Mouse (Mus musculus) midbrain, embryonic 16.5 days (tissue): ENCODE results near the gene Pnmal1. TPM values are rescaled to one million over a fixed set of nuclear protein-coding genes. Genes with fewer than 3 reads are reported as not detected.

Experiments
- ATAC-seq: fragments of 200-750 bp; cut with Nextera tagmentation; 2 replicates; pipeline ENCODE4 v1.8.0; 2017; ENCODE audit warnings: moderate TSS enrichment
- H3K27ac ChIP-seq: fragments of 300-500 bp; sonication (generic); 2 replicates; pipeline ENCODE4 v1.5.1; 2014; ENCODE audit warnings: mild to moderate bottlenecking, low read length, mixed read lengths
- H3K27me3 ChIP-seq: fragments of 300-500 bp; sonication (generic); 2 replicates; pipeline ENCODE4 v1.6.1; 2014; ENCODE audit warnings: low read depth, low read length, mixed read lengths; ENCODE audit not compliant: control insufficient read depth, insufficient read depth
- H3K36me3 ChIP-seq: fragments of 300-500 bp; sonication (generic); 2 replicates; pipeline ENCODE4 v1.6.1; 2014; ENCODE audit warnings: mild to moderate bottlenecking, low read length, moderate library complexity, mixed read lengths; ENCODE audit not compliant: control insufficient read depth, insufficient read depth
- H3K4me1 ChIP-seq: fragments of 300-500 bp; sonication (generic); 2 replicates; pipeline ENCODE4 v1.6.1; 2014; ENCODE audit warnings: mild to moderate bottlenecking, low read length, mixed read lengths; ENCODE audit not compliant: control insufficient read depth, insufficient read depth
- H3K4me2 ChIP-seq: fragments of 300-500 bp; sonication (generic); 2 replicates; pipeline ENCODE4 v1.6.1; 2014; ENCODE audit warnings: mild to moderate bottlenecking, low read length, mixed read lengths
- H3K4me3 ChIP-seq: fragments of 300-500 bp; sonication (generic); 2 replicates; pipeline ENCODE4 v1.5.1; 2014; ENCODE audit warnings: low read depth, mild to moderate bottlenecking, low read length, moderate library complexity, mixed read lengths
- H3K9ac ChIP-seq: fragments of 300-500 bp; sonication (generic); 2 replicates; pipeline ENCODE4 v1.6.1; 2014; ENCODE audit warnings: low read depth, low read length, mixed read lengths
- H3K9me3 ChIP-seq: fragments of 300-500 bp; sonication (generic); replicated peaks from 2 replicates; pipeline ENCODE4 v1.6.1; 2014; ENCODE audit warnings: mild to moderate bottlenecking, low read length, mixed read lengths; ENCODE audit not compliant: control insufficient read depth, poor library complexity, severe bottlenecking
- WGBS: fragments of 180-500 bp; shearing (Covaris S2); extraction: QIAGEN DNeasy Blood & Tissue Kit; methylation state at CpG from one replicate; pipeline ENCODE4 v1.1.7; 2014; 5-methylcytosine and 5-hydroxymethylcytosine counted together
- polyA plus RNA-seq: library from polyadenylated mRNA; unstranded; fragments of >200 nt; fragmentation: Nextera tagmentation; extraction: Ambion mirVana; gene quantifications from 2 replicates; pipeline ENCODE4 v1.2.1, GENCODE M21; 2015

The Pnmal1 gene
- 83.1 and 89.5 TPM in 2 replicates for polyA plus RNA-seq

DNA sequence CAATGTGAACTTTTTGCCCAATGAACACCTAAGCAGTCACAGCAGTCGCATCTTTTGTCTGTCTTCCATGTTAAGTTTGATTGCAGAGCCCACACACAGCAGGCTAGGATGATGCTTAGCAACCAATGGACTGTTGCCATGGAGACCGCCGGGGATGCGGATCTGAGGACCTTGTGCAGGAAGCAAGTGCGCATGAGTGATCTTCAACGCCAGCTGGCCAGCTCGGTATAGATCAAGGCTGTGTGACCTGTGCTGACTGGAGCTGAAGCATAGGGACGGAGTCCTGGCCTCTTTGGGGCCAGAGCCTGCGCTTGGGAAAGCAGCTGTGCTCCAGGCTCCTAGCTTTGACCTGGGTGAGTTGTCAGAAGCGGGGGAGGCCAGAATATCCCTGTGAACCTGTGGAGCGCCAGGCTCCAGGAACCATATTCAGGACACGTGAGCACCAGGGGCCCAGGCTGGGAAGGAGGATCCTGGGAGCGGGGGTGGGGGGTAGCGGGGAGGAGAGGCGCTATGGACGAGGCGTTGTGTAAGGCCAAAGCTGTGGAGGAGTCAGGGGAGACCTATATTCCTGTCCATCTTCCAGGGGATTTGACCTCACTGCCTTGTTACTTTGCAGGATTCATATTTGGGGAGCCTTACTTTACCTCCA is at the start of gene Pnmal1:
Gene Pnmal1, plus strand, starts transcription at position 141 of the 649 bp plus-strand sequence.
- Histone ChIP-seq H3K27me3 (no peaks in the 10 kb centered on the region), H3K27ac (peak within 1 kb of the TSS; percentile 96), H3K4me1 (peaks cover 64% of the 10 kb centered on the region), H3K9ac (peak within 1 kb of the TSS; percentile 70), H3K4me3 (peak within 1 kb of the TSS; percentile 47), H3K36me3 (peaks cover 6% of the 10 kb centered on the region; the same call in 1 of the 2 replicates), H3K9me3 (no peaks in the 10 kb centered on the region), H3K4me2 (peak within 1 kb of the TSS; percentile 79)
- ATAC-seq = peak; percentile 93
- 4% methylated on average over 17 of the region's 17 CpGs for WGBS

GRCm38 (mm10) chr7:16909909-16910308 is 49.6 kb upstream of the Pnmal1 start:
- WGBS = 55% methylated on average over 10 of the region's 10 CpGs
- Histone ChIP-seq H3K4me2 (no peak overlapping the region), H3K9ac (no peak overlapping the region), H3K4me1 (no peaks in the 10 kb centered on the region; the same call in 1 of the 2 replicates), H3K9me3 (no peaks in the 10 kb centered on the region), H3K36me3 (peaks cover 10% of the 10 kb centered on the region), H3K27me3 (no peaks in the 10 kb centered on the region), H3K27ac (no peak overlapping the region), H3K4me3 (no peak overlapping the region)
- no peak for ATAC-seq

DNA sequence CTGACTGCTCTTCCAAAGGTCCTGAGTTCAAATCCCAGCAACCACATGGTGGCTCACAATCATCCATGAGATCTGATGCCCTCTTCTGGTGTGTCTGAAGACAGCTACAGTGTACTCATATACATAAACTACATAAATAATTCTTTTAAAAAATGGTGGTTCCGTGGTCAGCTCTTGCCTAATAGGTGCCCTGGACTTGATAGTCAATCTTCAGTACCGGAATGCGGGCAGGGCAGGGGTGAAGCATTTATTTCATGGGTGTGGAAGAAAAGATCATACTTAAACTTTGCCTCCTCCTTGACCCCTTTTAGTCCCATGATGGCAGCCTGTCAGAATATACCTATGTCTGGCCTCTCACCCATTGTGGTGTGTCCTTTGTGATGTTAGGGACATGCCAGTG is 47.6 kb upstream of the Pnmal1 start:
- Histone ChIP-seq H3K36me3 (peaks cover 28% of the 10 kb centered on the region), H3K9me3 (no peaks in the 10 kb centered on the region), H3K4me2 (no peak overlapping the region), H3K27me3 (no peaks in the 10 kb centered on the region), H3K4me3 (no peak overlapping the region), H3K27ac (no peak overlapping the region), H3K4me1 (no peaks in the 10 kb centered on the region; the same call in 1 of the 2 replicates), H3K9ac (no peak overlapping the region)
- ATAC-seq = no peak
- 92% methylated on average over 3 of the region's 3 CpGs for WGBS

GRCm38 (mm10) chr7:16912360-16912759 is 47.1 kb upstream of the Pnmal1 start:
- 80% methylated on average over 6 of the region's 6 CpGs for WGBS
- Histone ChIP-seq H3K4me1 (no peaks in the 10 kb centered on the region; the same call in 1 of the 2 replicates), H3K4me2 (no peak overlapping the region), H3K27me3 (no peaks in the 10 kb centered on the region), H3K27ac (no peak overlapping the region), H3K4me3 (no peak overlapping the region), H3K9ac (no peak overlapping the region), H3K36me3 (peaks cover 31% of the 10 kb centered on the region), H3K9me3 (no peaks in the 10 kb centered on the region)
- ATAC-seq = no peak

GRCm38 (mm10) chr7:16913806-16914452 is 45.5 kb upstream of the Pnmal1 start:
- ATAC-seq = peak; percentile 29
- H3K4me3 ChIP-seq = no peak overlapping the region
- no peaks in the 10 kb centered on the region; the same call in 1 of the 2 replicates for H3K4me1 ChIP-seq
- H3K27me3 ChIP-seq = no peaks in the 10 kb centered on the region
- peaks cover 45% of the 10 kb centered on the region for H3K36me3 ChIP-seq
- H3K27ac ChIP-seq = 0 out of 2 replicates have a peak overlapping the region, but pooled peaks have one; percentile 23
- 42% methylated on average over 10 of the region's 10 CpGs for WGBS
- no peak overlapping the region for H3K4me2 ChIP-seq
- no peaks in the 10 kb centered on the region for H3K9me3 ChIP-seq
- no peak overlapping the region for H3K9ac ChIP-seq

- WGBS = 84% methylated on average over 18 of the region's 18 CpGs
- Histone ChIP-seq H3K9ac (no peak overlapping the region), H3K27me3 (no peaks in the 10 kb centered on the region), H3K4me2 (no peak overlapping the region), H3K36me3 (peaks cover 50% of the 10 kb centered on the region), H3K4me1 (peaks cover 7% of the 10 kb centered on the region), H3K27ac (no peak overlapping the region), H3K4me3 (no peak overlapping the region), H3K9me3 (no peaks in the 10 kb centered on the region)
- ATAC-seq = peak; percentile 8; the same call in 1 of the 2 replicates
Observed at GRCm38 (mm10) chr7:16914453-16915343, 44.8 kb upstream of the Pnmal1 start.

DNA sequence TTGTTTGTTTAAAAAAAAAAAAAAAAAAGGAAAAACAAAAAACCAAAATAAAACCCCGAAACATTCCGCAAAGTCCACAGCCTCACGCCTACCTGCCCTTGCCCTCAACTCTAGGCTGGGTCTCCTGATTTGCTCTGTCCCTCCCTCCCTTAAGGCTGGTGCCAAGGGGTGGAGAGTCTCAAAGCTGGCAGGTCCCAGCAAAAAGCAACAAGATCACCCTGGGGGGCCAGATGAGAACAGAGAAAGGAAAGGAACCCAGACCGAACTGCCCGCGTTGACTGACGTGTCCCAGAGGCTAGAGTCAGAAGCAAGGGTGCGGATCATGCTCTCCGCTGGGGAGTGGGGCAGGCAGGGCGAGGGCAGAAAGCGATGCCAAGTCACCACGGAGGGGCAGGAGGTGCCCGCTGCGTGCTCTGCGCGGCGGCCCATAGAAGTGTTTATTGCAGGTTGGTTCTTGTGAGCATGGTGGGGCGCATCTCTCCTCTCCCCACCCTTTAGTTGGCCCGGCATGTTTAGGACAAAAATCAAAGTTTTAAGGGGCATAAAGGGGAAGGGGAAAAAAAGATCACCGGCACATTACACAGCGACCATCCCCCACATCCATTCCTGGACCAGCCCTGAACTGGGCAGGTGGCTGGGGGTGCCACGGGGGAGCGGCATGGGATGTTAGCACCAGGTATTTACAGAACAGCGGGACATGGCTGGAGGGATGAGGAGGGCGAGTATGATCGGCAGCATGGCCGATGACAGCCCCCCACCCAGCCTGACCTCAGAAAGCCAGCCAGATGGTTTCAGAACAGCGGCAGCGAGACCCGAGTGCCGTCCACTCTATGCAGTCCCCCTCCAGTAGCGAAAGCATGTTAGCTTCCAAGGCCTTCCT is 43.8 kb upstream of the Pnmal1 start:
- Histone ChIP-seq H3K27me3 (no peaks in the 10 kb centered on the region), H3K9me3 (no peaks in the 10 kb centered on the region), H3K27ac (no peak overlapping the region), H3K4me2 (no peak overlapping the region), H3K9ac (no peak overlapping the region), H3K4me1 (peaks cover 17% of the 10 kb centered on the region), H3K4me3 (no peak overlapping the region), H3K36me3 (peaks cover 50% of the 10 kb centered on the region)
- ATAC-seq = no peak
- 90% methylated on average over 32 of the region's 32 CpGs for WGBS
